Mouse (Mus musculus): ENCODE measurements around the gene Six2.

DNA sequence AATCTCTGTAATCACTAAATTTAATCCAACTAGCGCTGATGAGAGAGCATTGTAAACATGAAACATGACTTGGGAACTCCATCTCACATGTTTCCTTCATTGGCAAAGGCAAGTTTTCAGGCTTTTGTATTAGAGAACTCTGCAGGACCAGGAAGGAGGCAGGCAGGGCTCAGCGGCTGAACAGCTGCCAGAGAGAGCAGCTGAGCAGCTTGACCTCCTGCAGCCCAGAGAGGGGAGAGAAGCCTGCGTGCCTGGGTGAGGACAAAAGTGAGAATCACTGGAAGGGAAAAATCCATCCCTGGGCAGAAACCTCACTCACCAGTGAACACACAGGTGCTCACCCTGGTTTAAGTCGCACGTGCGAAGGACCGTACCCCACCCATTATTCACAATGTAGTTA, 29.2 kb upstream of the Six2 start:
- TF ChIP-seq CTCF (conservative IDR thresholded peaks at IDR 0.05 in 1 of 2, IDR thresholded peaks at IDR 0.05 in 1 of 2; ENCODE audit: low read depth in 2 of 2, low read length in 2 of 2) (no peak), POLR2A (IDR thresholded peaks at IDR 0.05; ENCODE audit: low read depth, low read length) (no peak), HCFC1 (IDR thresholded peaks at IDR 0.05; ENCODE audit: low read depth, low read length) (no peak), EP300 (IDR thresholded peaks at IDR 0.05; ENCODE audit: low read length) (no peak), ZNF384 (IDR thresholded peaks at IDR 0.05; ENCODE audit: low read depth, low read length) (no peak), NRF1 (IDR thresholded peaks at IDR 0.05; ENCODE audit: low read depth, low read length) (no peak), MAZ (IDR thresholded peaks at IDR 0.05; ENCODE audit: low read depth, low read length) (no peak), ETS1 (conservative IDR thresholded peaks at IDR 0.05; ENCODE audit: low read depth, low read length) (no peak), SMC3 (IDR thresholded peaks at IDR 0.05; ENCODE audit: low read depth, low read length) (no peak), MAFK (IDR thresholded peaks at IDR 0.05; ENCODE audit: insufficient replicate concordance, low read length) (no peak), MAX (IDR thresholded peaks at IDR 0.05; ENCODE audit: low read length) (no peak), USF2 (conservative IDR thresholded peaks at IDR 0.05; ENCODE audit: low read depth, low read length) (no peak)
